Mouse (Mus musculus) liver, embryonic 11.5 days (tissue): ENCODE measurements around the gene B3glct. TPM values are rescaled to one million over a fixed set of nuclear protein-coding genes. Genes with fewer than 3 reads are reported as not detected.

ENCODE experiments used
- ATAC-seq: fragments of 200-750 bp; cut with Nextera tagmentation; replicated peaks from 2 replicates; pipeline ENCODE4 v1.8.0; 2017; ENCODE audit warnings: moderate number of reproducible peaks, mild to moderate bottlenecking, moderate TSS enrichment, moderate library complexity; ENCODE audit not compliant: low FRiP score
- DNase-seq: peaks from one replicate; pipeline ENCODE4 v3.0.0-alpha.2; 2017; ENCODE audit warnings: low spot score
- H3K27ac ChIP-seq: fragments of 300-500 bp; sonication (generic); 2 replicates; pipeline ENCODE4 v1.5.1; 2014; ENCODE audit warnings: mild to moderate bottlenecking, low read depth, low read length, control low read depth
- H3K27me3 ChIP-seq: fragments of 300-500 bp; sonication (generic); replicated peaks from 2 replicates; pipeline ENCODE4 v1.6.1; 2014; ENCODE audit warnings: low read length, mixed read lengths; ENCODE audit not compliant: control insufficient read depth, insufficient read depth
- H3K36me3 ChIP-seq: fragments of 300-500 bp; sonication (generic); 2 replicates; pipeline ENCODE4 v1.6.1; 2014; ENCODE audit warnings: mild to moderate bottlenecking, low read length, moderate library complexity, mixed read lengths; ENCODE audit not compliant: control insufficient read depth, insufficient read depth
- H3K4me1 ChIP-seq: fragments of 300-500 bp; sonication (generic); replicated peaks from 2 replicates; pipeline ENCODE4 v1.6.1; 2014; ENCODE audit warnings: low read length, mixed read lengths; ENCODE audit not compliant: control insufficient read depth, insufficient read depth
- H3K4me2 ChIP-seq: fragments of 300-500 bp; sonication (generic); 2 replicates; pipeline ENCODE4 v1.6.1; 2014; ENCODE audit warnings: mild to moderate bottlenecking, control low read depth, moderate library complexity
- H3K4me3 ChIP-seq: fragments of 300-500 bp; sonication (generic); 2 replicates; pipeline ENCODE4 v1.5.1; 2014; ENCODE audit warnings: low read depth, low read length, control low read depth
- H3K9ac ChIP-seq: fragments of 300-500 bp; sonication (generic); 2 replicates; pipeline ENCODE4 v1.6.1; 2014; ENCODE audit warnings: low read depth, low read length, control low read depth
- H3K9me3 ChIP-seq: fragments of 300-500 bp; sonication (generic); 2 replicates; pipeline ENCODE4 v1.6.1; 2016; ENCODE audit warnings: low read length, inconsistent platforms, mixed read lengths; ENCODE audit not compliant: control insufficient read depth
- WGBS: fragments of 180-500 bp; shearing (Covaris S2); extraction: QIAGEN DNeasy Blood & Tissue Kit; methylation state at CpG from one replicate; pipeline ENCODE4 v1.1.7; 2014; 5-methylcytosine and 5-hydroxymethylcytosine counted together
- polyA plus RNA-seq: library from polyadenylated mRNA; unstranded; fragments of >200 nt; fragmentation: Nextera tagmentation; extraction: Ambion mirVana; gene quantifications from 2 replicates; pipeline ENCODE4 v1.2.1, GENCODE M21; 2014

The B3glct gene
- polyA plus RNA-seq, 1 experiment from 2014 or later: 13.2 TPM

DNA sequence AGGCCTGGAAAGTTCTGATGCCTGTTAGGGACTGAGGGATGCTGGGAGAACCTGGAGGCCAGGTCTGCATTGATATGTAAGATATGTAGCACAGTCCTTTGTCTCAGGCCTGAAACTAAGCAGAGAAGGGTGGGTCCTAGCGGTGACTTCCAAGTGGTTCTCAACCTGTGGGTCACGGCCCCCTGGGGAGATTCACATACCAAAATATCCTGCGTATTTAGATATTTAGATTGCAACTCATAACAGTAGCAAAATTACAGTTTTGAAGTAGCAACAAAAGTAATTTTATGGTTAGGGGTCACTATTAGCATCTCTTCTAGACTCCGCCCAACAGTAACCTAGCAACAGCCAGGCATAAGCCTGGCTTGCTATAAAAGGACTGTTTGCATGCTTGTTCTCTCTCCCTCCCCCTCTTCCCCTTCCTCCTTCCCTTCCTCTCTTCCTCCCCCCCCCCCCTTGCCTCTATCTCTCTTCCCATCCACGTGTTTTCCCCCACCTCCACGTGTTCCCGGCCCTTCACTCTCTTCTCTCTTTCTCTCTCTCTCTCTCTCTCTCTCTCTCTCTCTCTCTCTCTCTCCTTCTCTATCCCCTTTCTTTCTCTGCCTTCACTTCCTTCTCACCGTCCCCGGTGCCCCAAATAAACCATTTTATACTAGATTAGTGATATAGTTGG, 19.2 kb upstream of the B3glct start:
- Histone ChIP-seq H3K4me3 (no peak overlapping the region), H3K36me3 (no peaks in the 10 kb centered on the region), H3K4me2 (no peak overlapping the region), H3K27ac (no peak overlapping the region), H3K9ac (no peak overlapping the region), H3K27me3 (no peaks in the 10 kb centered on the region), H3K4me1 (no peaks in the 10 kb centered on the region), H3K9me3 (peaks cover 3% of the 10 kb centered on the region; the same call in 1 of the 2 replicates)
- DNase-seq (no peak), ATAC-seq (no peak)
- 59% methylated on average over 9 of the region's 9 CpGs for WGBS

DNA sequence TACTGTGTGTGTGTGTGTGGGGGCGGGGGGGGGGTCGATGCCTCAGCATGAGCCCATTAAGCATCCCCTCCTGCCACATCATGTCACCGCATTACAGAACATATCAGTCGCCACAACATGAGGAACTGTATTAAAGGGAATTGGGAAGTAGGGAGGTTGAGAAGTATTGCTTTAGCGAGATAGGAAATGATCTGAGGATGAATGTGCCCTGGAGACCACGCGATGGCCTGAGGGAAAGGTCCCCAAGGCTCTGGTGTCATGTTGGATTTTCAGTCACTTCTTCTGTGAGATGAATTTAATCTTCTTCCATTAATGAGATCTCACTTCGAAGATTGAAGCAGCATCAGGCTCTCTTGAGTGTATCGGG, 18.6 kb upstream of the B3glct start:
- Histone ChIP-seq H3K4me1 (no peaks in the 10 kb centered on the region), H3K27ac (no peak overlapping the region), H3K9me3 (peaks cover 3% of the 10 kb centered on the region; the same call in 1 of the 2 replicates), H3K9ac (no peak overlapping the region), H3K36me3 (no peaks in the 10 kb centered on the region), H3K27me3 (no peaks in the 10 kb centered on the region), H3K4me2 (no peak overlapping the region), H3K4me3 (no peak overlapping the region)
- WGBS: 48% methylated on average over 9 of the region's 9 CpGs
- no peak for ATAC-seq
- DNase-seq: no peak

DNA sequence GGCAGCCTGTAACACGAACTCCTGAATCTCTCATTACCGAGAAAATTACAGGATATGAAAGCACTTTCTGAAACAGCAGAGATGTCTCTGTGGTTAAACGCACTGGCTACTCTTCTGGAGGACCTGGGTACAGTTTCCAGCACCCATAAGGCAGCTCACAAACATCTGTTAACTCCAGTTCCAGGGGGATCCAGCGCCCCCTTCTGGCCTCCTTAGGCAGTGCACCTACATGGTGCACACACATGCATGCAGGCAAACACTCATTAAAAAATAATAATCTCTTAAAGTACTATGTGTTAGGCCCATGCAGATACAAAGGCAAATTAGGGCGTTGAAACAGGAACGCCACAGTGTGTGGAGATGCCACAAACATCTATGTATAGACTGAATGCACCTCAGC, 16.6 kb upstream of the B3glct start:
- WGBS: 83% methylated on average over 6 of the region's 6 CpGs
- no peaks in the 10 kb centered on the region for H3K36me3 ChIP-seq
- H3K9ac ChIP-seq: no peak overlapping the region
- no peak overlapping the region for H3K4me2 ChIP-seq
- H3K27me3 ChIP-seq: no peaks in the 10 kb centered on the region
- DNase-seq (no peak), ATAC-seq (no peak)
- no peak overlapping the region for H3K27ac ChIP-seq
- H3K4me3 ChIP-seq: no peak overlapping the region
- peaks cover 3% of the 10 kb centered on the region; the same call in 1 of the 2 replicates for H3K9me3 ChIP-seq
- H3K4me1 ChIP-seq: no peaks in the 10 kb centered on the region

GRCm38 (mm10) chr5:149662980-149663379, 15.1 kb upstream of the B3glct start:
- DNase-seq (no peak), ATAC-seq (no peak)
- Histone ChIP-seq H3K4me2 (no peak overlapping the region), H3K9me3 (peaks cover 3% of the 10 kb centered on the region; the same call in 1 of the 2 replicates), H3K27me3 (no peaks in the 10 kb centered on the region), H3K36me3 (no peaks in the 10 kb centered on the region), H3K9ac (no peak overlapping the region), H3K4me1 (no peaks in the 10 kb centered on the region), H3K27ac (no peak overlapping the region), H3K4me3 (no peak overlapping the region)
- WGBS: 83% methylated on average over 6 of the region's 6 CpGs

DNA sequence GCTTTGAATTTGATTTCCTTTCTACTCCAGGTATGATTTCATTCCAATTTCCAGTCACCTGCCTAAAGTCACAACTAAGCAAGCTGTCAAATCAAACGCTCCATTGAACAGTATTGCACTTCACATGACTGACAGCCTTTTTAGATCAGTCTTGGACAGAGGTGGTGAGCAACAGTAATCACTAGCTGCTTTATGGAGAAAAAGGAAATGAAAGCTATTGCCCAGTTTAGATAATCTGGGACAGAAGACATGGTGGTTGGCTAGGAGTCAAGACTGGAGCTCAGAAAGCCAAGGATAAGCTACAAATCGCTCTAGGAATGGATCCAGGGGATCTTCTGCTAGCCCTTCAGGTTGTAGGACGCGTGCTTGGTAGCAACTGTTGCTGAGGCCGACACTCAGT, 14.6 kb upstream of the B3glct start:
- Histone ChIP-seq H3K36me3 (no peaks in the 10 kb centered on the region), H3K27me3 (no peaks in the 10 kb centered on the region), H3K9ac (no peak overlapping the region), H3K4me1 (no peaks in the 10 kb centered on the region), H3K4me3 (no peak overlapping the region), H3K4me2 (no peak overlapping the region), H3K27ac (no peak overlapping the region), H3K9me3 (peaks cover 3% of the 10 kb centered on the region; the same call in 1 of the 2 replicates)
- no peak for DNase-seq
- ATAC-seq: no peak
- WGBS: 66% methylated on average over 5 of the region's 5 CpGs

GRCm38 (mm10) chr5:149677196-149677595, 834 bp upstream of the B3glct start:
- no peak overlapping the region for H3K9ac ChIP-seq
- DNase-seq (no peak), ATAC-seq (no peak)
- H3K27me3 ChIP-seq: no peaks in the 10 kb centered on the region; the same call in 1 of the 2 replicates
- no peaks in the 10 kb centered on the region for H3K36me3 ChIP-seq
- H3K4me2 ChIP-seq: no peak overlapping the region
- H3K4me3 ChIP-seq: no peak overlapping the region
- WGBS: 86% methylated on average over 3 of the region's 3 CpGs
- no peaks in the 10 kb centered on the region for H3K9me3 ChIP-seq
- no peak overlapping the region for H3K27ac ChIP-seq
- peaks cover 9% of the 10 kb centered on the region for H3K4me1 ChIP-seq

GRCm38 (mm10) chr5:149678990-149679348, 939 bp downstream of the B3glct start:
- Histone ChIP-seq H3K9ac (peak overlapping the region; percentile 79), H3K36me3 (no peaks in the 10 kb centered on the region), H3K4me3 (peak overlapping the region; percentile 83), H3K9me3 (no peaks in the 10 kb centered on the region), H3K4me1 (peaks cover 9% of the 10 kb centered on the region), H3K27me3 (no peaks in the 10 kb centered on the region; the same call in 1 of the 2 replicates), H3K27ac (no peak overlapping the region), H3K4me2 (peak overlapping the region; percentile 99)
- DNase-seq (peak; percentile 43), ATAC-seq (peak; percentile 24)
- 5% methylated on average over 14 of the region's 15 CpGs for WGBS

GRCm38 (mm10) chr5:149679362-149679761, 1.3 kb downstream of the B3glct start:
- H3K9me3 ChIP-seq: no peaks in the 10 kb centered on the region
- DNase-seq (no peak), ATAC-seq (no peak)
- peak overlapping the region; percentile 99 for H3K4me2 ChIP-seq
- H3K27ac ChIP-seq: no peak overlapping the region
- peaks cover 9% of the 10 kb centered on the region for H3K4me1 ChIP-seq
- peak overlapping the region; percentile 83 for H3K4me3 ChIP-seq
- 19% methylated on average over 12 of the region's 12 CpGs for WGBS
- H3K36me3 ChIP-seq: no peaks in the 10 kb centered on the region
- H3K27me3 ChIP-seq: no peaks in the 10 kb centered on the region; the same call in 1 of the 2 replicates
- H3K9ac ChIP-seq: peak overlapping the region; percentile 79

DNA sequence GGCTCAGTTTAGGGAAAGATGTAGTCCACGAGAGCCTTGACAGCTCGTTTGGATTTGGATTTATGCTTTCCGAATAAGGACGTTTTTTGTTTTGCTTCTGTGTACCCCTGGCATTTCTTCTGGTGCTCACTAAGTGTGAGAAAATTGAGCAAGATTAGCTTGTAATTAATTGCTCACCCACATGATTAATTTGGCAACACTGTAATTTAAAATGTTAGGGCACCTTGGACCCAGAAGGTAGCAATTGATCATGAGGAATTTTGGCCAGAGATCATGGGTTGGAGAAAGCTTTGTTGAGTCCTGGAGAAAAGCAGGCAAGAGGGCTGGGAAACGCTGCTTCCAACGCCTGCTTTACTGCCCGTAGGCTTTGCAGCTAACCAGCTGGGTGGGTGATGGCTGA, 1.9 kb downstream of the B3glct start:
- ATAC-seq: no peak
- 74% methylated on average over 7 of the region's 7 CpGs for WGBS

More for the DNA sequence above, 1.9 kb downstream of the B3glct start:
- H3K4me3 ChIP-seq: no peak overlapping the region
- H3K27ac ChIP-seq: no peak overlapping the region
- DNase-seq: no peak
- H3K4me1 ChIP-seq: peaks cover 9% of the 10 kb centered on the region
- no peaks in the 10 kb centered on the region for H3K9me3 ChIP-seq
- H3K36me3 ChIP-seq: no peaks in the 10 kb centered on the region
- H3K4me2 ChIP-seq: no peak overlapping the region
- H3K9ac ChIP-seq: no peak overlapping the region
- no peaks in the 10 kb centered on the region; the same call in 1 of the 2 replicates for H3K27me3 ChIP-seq
